Mouse (Mus musculus): ENCODE results near the gene Clptm1.

DNA sequence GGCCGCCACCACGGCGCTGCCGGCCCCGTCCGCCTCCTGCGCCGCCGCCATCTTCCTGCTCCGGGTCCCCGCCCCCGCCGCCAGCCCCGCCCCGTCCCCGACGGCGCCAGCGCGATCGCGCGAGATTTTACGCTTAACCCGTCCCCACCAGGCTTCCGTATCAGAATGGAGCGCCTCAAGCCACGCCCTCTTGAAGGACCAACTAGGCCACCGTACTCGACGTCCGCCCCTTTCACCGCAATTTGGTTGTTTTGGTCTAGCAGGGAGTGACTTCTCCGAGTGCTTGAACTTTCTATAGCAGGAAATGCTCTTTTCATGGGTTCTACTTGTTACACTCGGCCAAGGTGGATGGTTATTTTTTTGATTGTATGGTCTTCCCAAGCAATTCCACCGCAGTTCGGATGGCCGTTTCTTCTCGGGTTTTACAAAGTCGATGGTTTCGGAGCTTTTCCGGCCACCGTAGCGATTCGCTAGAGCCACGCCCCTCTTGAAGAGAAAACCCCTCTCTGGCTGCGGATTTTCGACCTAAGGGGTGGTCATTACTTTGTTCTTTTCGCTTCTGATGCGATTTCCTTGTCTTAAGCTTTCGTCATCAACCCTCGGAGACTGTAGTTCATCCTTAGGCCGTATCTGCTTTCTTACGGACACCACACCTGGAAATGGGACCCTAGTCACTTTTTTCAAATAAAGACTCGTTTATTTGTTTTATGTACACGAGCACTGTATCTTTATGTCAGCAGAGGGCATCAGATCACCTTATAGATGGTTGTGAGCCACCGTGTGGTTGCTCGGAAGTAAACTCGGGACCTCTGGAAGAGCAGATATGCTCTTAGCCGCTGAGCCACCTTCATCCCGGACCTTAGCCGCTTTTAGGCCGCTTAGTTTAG lies at the start of gene Clptm1:
- TF ChIP-seq CTCF (IDR thresholded peaks at IDR 0.05; ENCODE audit: control insufficient read depth, insufficient read depth, insufficient read length) (no peak), USF1 (IDR thresholded peaks at IDR 0.05; ENCODE audit: low read depth) (no peak)

Data from C2C12 (cell line).